Mouse (Mus musculus) mature B cell (primary cell): ENCODE measurements around the gene Olfr862.

Experiments
- in situ Hi-C: fragments of 300-500 bp; cut with MboI; formaldehyde crosslinking; loops from 2 replicates; pipeline ENCODE4 v1.14.3; 2019

The Olfr862 gene

GRCm38 (mm10) chr9:19887904-19888303 is at the start of gene Olfr862:
TSS of gene Olfr862 (minus strand) at chr9:19888004.
- in situ Hi-C loops, result no loop called here

GRCm38 (mm10) chr9:19916565-19916964 is 28.8 kb upstream of the Olfr862 start, which contains the start of gene Olfr77:
TSS of gene Olfr77 (plus strand) at chr9:19916865.
- in situ Hi-C loops, result no loop called here

GRCm38 (mm10) chr9:19911170-19911569 is 23.4 kb upstream of the Olfr862 start:
- in situ Hi-C loops, result no loop called here

- in situ Hi-C loops, result no loop called here
Observed at GRCm38 (mm10) chr9:19849647-19850046, 38.2 kb downstream of the Olfr862 start, which contains the start of gene Olfr860. TSS of gene Olfr860 (minus strand) at chr9:19849747.
